ENCODE assay signal across 8 mouse cellular contexts in genomic region chr5:38307255-38308101, GRCm38 (mm10). TPM values are rescaled to one million over a fixed set of nuclear protein-coding genes. Genes with fewer than 3 reads are reported as not detected.
DNase-seq lines count a peak whose midpoint lies in the region; ATAC-seq and TF ChIP-seq lines count a peak whose summit lies in the region.

No protein-coding gene starts in this region.

- ATAC-seq in common myeloid progenitor, adult 5-6 weeks (replicated peaks; ENCODE audit: low read depth, poor library complexity, severe bottlenecking): peak; percentile 94
- peak; percentile 94 for ATAC-seq in megakaryocyte progenitor cell, adult 5-6 weeks (replicated peaks; ENCODE audit: poor library complexity)

- peak; percentile 92 for DNase-seq in ZHBTc4 (ENCODE audit: low read depth, low spot score)
- DNase-seq in gastrocnemius, adult 2 months: peak; percentile 89
- DNase-seq in hindlimb bud, embryonic 11.5 days (ENCODE audit: extremely low spot score, low read depth, low spot score): peak; percentile 83
- DNase-seq in left cerebral cortex, adult 8-10 months (ENCODE audit: low spot score in 2 of 2): peak; percentile 62 to 90
- DNase-seq in right cerebral cortex, postnatal 14 days: peak; percentile 92
- peak; percentile 85 to 86 for DNase-seq in urinary bladder, postnatal 36 days (ENCODE audit: low spot score in 2 of 2)

- H3K27ac ChIP-seq in gastrocnemius, adult 2 months: no peak overlapping the region

- intact Hi-C loops in gastrocnemius, adult 2 months (cut with DNase I): loop anchor here (1.0 to 5.0 kb wide), 3 partner anchors 170 to 325 kb away; no protein-coding TSS in a partner anchor

- TF ChIP-seq CTCF in gastrocnemius, adult 2 months (IDR thresholded peaks at IDR 0.05): peak; percentile 91

- H3K4me3 ChIP-seq in gastrocnemius, adult 2 months: peak overlapping the region; percentile 70

RNA-seq across cellular contexts. Expression of gene Drd5, which starts 11.7 kb away (rescaled TPM):
- not detected in 2 replicates for total RNA-seq in common myeloid progenitor, adult 5-6 weeks (2017)
- total RNA-seq in gastrocnemius, adult 2 months (2021): not detected
- 1 to 10 TPM; 2.0 to 2.9 (median 2.6) TPM for total RNA-seq in left cerebral cortex, adult 8-10 months (2022)
- total RNA-seq in megakaryocyte progenitor cell, adult 5-6 weeks (2015): not detected in 2 replicates
- total RNA-seq in megakaryocyte progenitor cell, adult 5-6 weeks (2017): not detected in 2 replicates

RNA-seq across cellular contexts. Expression of gene Otop1, which starts 31.7 kb away (rescaled TPM):
- not detected in 2 replicates for total RNA-seq in common myeloid progenitor, adult 5-6 weeks (2017)
- under 1 TPM; 0.18 to 0.20 TPM for total RNA-seq in gastrocnemius, adult 2 months (2021)
- total RNA-seq in left cerebral cortex, adult 8-10 months (2022): not detected
- total RNA-seq in megakaryocyte progenitor cell, adult 5-6 weeks (2015): not detected in 2 replicates
- total RNA-seq in megakaryocyte progenitor cell, adult 5-6 weeks (2017): not detected in 2 replicates

RNA-seq across cellular contexts. Expression of gene Tmem128, which starts 47.5 kb away (rescaled TPM):
- 23.5 and 25.8 TPM in 2 replicates for total RNA-seq in common myeloid progenitor, adult 5-6 weeks (2017)
- total RNA-seq in gastrocnemius, adult 2 months (2021): 1 to 10 TPM; 6.6 to 8.1 TPM
- total RNA-seq in left cerebral cortex, adult 8-10 months (2022): 10 to 100 TPM; 29.3 to 31.0 (median 29.8) TPM
- total RNA-seq in megakaryocyte progenitor cell, adult 5-6 weeks (2015): 53.2 and 68.8 TPM in 2 replicates
- 17.0 and 19.1 TPM in 2 replicates for total RNA-seq in megakaryocyte progenitor cell, adult 5-6 weeks (2017)
